Mouse (Mus musculus): ENCODE results near the gene Ubald2. TPM values are rescaled to one million over a fixed set of nuclear protein-coding genes. Genes with fewer than 3 reads are reported as not detected.

The Ubald2 gene
- polyA plus RNA-seq, 1 experiment from 2014 or later: 63.6 TPM

- WGBS: 71% methylated on average over 6 of the region's 6 CpGs
- H3K27me3 ChIP-seq (ENCODE audit: control insufficient read depth, insufficient read depth, low read length): no peaks in the 10 kb centered on the region
- no peaks in the 10 kb centered on the region for H3K4me1 ChIP-seq (ENCODE audit: control insufficient read depth, insufficient read depth, low read length)
- H3K4me2 ChIP-seq (ENCODE audit: low read depth, low read length): no peak overlapping the region
- H3K9ac ChIP-seq (replicated peaks; ENCODE audit: low read length): no peak overlapping the region
- H3K4me3 ChIP-seq (ENCODE audit: low read depth, low read length): no peak overlapping the region
- no peak overlapping the region for H3K27ac ChIP-seq (replicated peaks; ENCODE audit: low read depth, low read length)
- ATAC-seq (replicated peaks; ENCODE audit: insufficient number of reproducible peaks, low FRiP score, low TSS enrichment, low read depth) (no peak), DNase-seq (ENCODE audit: low spot score) (no peak)
- no peaks in the 10 kb centered on the region for H3K36me3 ChIP-seq (replicated peaks; ENCODE audit: control insufficient read depth, insufficient read depth, low read depth, low read length)
- H3K9me3 ChIP-seq (replicated peaks; ENCODE audit: control insufficient read depth, low read length): no peaks in the 10 kb centered on the region
Observed at GRCm38 (mm10) chr11:116426852-116427575, 6.9 kb upstream of the Ubald2 start.

GRCm38 (mm10) chr11:116428872-116429859 is 4.7 kb upstream of the Ubald2 start:
- Histone ChIP-seq H3K9me3 (replicated peaks; ENCODE audit: control insufficient read depth, low read length) (no peaks in the 10 kb centered on the region), H3K4me2 (ENCODE audit: low read depth, low read length) (no peak overlapping the region), H3K27ac (replicated peaks; ENCODE audit: low read depth, low read length) (no peak overlapping the region), H3K4me3 (ENCODE audit: low read depth, low read length) (no peak overlapping the region), H3K27me3 (ENCODE audit: control insufficient read depth, insufficient read depth, low read length) (no peaks in the 10 kb centered on the region), H3K36me3 (replicated peaks; ENCODE audit: control insufficient read depth, insufficient read depth, low read depth, low read length) (no peaks in the 10 kb centered on the region), H3K4me1 (ENCODE audit: control insufficient read depth, insufficient read depth, low read length) (no peaks in the 10 kb centered on the region), H3K9ac (replicated peaks; ENCODE audit: low read length) (no peak overlapping the region)
- no peak for ATAC-seq (replicated peaks; ENCODE audit: insufficient number of reproducible peaks, low FRiP score, low TSS enrichment, low read depth)
- 45% methylated on average over 13 of the region's 13 CpGs for WGBS
- no peak for DNase-seq (ENCODE audit: low spot score)

GRCm38 (mm10) chr11:116429862-116430613 is 3.9 kb upstream of the Ubald2 start:
- H3K9me3 ChIP-seq (replicated peaks; ENCODE audit: control insufficient read depth, low read length): no peaks in the 10 kb centered on the region
- no peaks in the 10 kb centered on the region for H3K4me1 ChIP-seq (ENCODE audit: control insufficient read depth, insufficient read depth, low read length)
- WGBS: 78% methylated on average over 9 of the region's 9 CpGs
- H3K4me2 ChIP-seq (ENCODE audit: low read depth, low read length): no peak overlapping the region
- H3K4me3 ChIP-seq (ENCODE audit: low read depth, low read length): no peak overlapping the region
- H3K36me3 ChIP-seq (replicated peaks; ENCODE audit: control insufficient read depth, insufficient read depth, low read depth, low read length): no peaks in the 10 kb centered on the region
- H3K27me3 ChIP-seq (ENCODE audit: control insufficient read depth, insufficient read depth, low read length): no peaks in the 10 kb centered on the region
- no peak for DNase-seq (ENCODE audit: low spot score)
- no peak for ATAC-seq (replicated peaks; ENCODE audit: insufficient number of reproducible peaks, low FRiP score, low TSS enrichment, low read depth)
- no peak overlapping the region for H3K27ac ChIP-seq (replicated peaks; ENCODE audit: low read depth, low read length)
- no peak overlapping the region for H3K9ac ChIP-seq (replicated peaks; ENCODE audit: low read length)

GRCm38 (mm10) chr11:116430723-116431427 is 3.0 kb upstream of the Ubald2 start:
- Histone ChIP-seq H3K4me3 (ENCODE audit: low read depth, low read length) (no peak overlapping the region), H3K27me3 (ENCODE audit: control insufficient read depth, insufficient read depth, low read length) (no peaks in the 10 kb centered on the region), H3K9me3 (replicated peaks; ENCODE audit: control insufficient read depth, low read length) (no peaks in the 10 kb centered on the region), H3K4me1 (ENCODE audit: control insufficient read depth, insufficient read depth, low read length) (no peaks in the 10 kb centered on the region), H3K36me3 (replicated peaks; ENCODE audit: control insufficient read depth, insufficient read depth, low read depth, low read length) (no peaks in the 10 kb centered on the region), H3K4me2 (ENCODE audit: low read depth, low read length) (no peak overlapping the region), H3K9ac (replicated peaks; ENCODE audit: low read length) (no peak overlapping the region), H3K27ac (replicated peaks; ENCODE audit: low read depth, low read length) (no peak overlapping the region)
- WGBS: 41% methylated on average over 22 of the region's 22 CpGs
- no peak for ATAC-seq (replicated peaks; ENCODE audit: insufficient number of reproducible peaks, low FRiP score, low TSS enrichment, low read depth)
- no peak for DNase-seq (ENCODE audit: low spot score)

DNA sequence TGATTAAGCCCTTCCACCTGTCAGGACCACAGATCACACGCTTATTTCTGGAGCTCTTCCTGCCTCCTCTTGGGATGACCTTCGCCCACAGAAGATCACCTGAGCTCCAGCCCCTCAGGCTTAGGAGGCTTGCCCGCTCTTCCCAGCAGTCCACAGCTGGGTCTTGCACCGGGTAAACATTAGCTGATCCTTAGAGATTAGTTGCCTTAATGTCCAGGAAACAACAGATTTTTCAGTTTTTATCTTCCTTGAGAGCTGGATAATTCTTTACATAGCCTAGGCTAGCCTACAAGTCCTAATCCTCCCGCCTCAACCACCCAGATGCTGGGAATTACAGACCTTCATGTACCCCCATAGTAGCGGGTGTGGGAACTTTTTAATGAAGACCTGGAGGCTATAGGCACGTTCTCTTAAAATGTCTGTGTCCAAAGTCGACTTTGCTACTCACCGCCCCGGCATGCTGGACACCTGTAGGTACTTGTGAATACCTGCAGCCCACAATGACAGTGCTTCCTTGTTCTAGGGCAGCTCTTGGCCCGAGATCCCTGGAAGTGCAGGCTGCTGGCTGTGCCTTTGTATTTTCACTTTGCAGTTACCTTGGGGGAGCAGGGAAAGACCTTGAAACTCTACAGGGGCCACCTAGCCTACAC is 2.3 kb upstream of the Ubald2 start:
- Histone ChIP-seq H3K4me1 (ENCODE audit: control insufficient read depth, insufficient read depth, low read length) (no peaks in the 10 kb centered on the region; the same call in 1 of the 2 replicates), H3K9me3 (replicated peaks; ENCODE audit: control insufficient read depth, low read length) (no peaks in the 10 kb centered on the region), H3K4me3 (ENCODE audit: low read depth, low read length) (no peak overlapping the region), H3K4me2 (ENCODE audit: low read depth, low read length) (no peak overlapping the region), H3K27ac (replicated peaks; ENCODE audit: low read depth, low read length) (no peak overlapping the region), H3K27me3 (ENCODE audit: control insufficient read depth, insufficient read depth, low read length) (no peaks in the 10 kb centered on the region), H3K36me3 (replicated peaks; ENCODE audit: control insufficient read depth, insufficient read depth, low read depth, low read length) (no peaks in the 10 kb centered on the region), H3K9ac (replicated peaks; ENCODE audit: low read length) (no peak overlapping the region)
- ATAC-seq (replicated peaks; ENCODE audit: insufficient number of reproducible peaks, low FRiP score, low TSS enrichment, low read depth) (no peak), DNase-seq (ENCODE audit: low spot score) (no peak)
- 40% methylated on average over 11 of the region's 11 CpGs for WGBS

DNA sequence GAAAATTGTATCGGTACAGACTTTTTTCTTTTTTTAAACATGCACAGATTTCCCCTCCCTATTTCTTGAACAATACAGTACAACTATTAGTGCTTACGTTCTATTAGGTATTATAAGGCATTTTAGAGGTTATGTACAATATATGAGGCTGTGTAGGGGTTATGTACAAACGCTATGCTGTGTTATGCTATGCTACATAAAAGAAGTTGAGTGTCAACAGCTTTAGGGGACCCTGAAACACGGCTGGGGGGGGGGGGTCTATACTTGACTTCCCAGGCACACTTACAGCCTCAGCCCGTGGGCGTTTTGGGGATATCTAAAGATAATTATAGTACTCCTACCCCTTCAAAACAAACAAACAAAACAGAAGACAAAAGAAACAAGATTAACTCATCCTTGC is 1.8 kb upstream of the Ubald2 start:
- WGBS: 51% methylated on average over 6 of the region's 6 CpGs
- Histone ChIP-seq H3K4me2 (ENCODE audit: low read depth, low read length) (no peak overlapping the region), H3K36me3 (replicated peaks; ENCODE audit: control insufficient read depth, insufficient read depth, low read depth, low read length) (peaks cover 4% of the 10 kb centered on the region), H3K4me3 (ENCODE audit: low read depth, low read length) (no peak overlapping the region), H3K27me3 (ENCODE audit: control insufficient read depth, insufficient read depth, low read length) (no peaks in the 10 kb centered on the region), H3K9ac (replicated peaks; ENCODE audit: low read length) (no peak overlapping the region), H3K4me1 (ENCODE audit: control insufficient read depth, insufficient read depth, low read length) (no peaks in the 10 kb centered on the region; the same call in 1 of the 2 replicates), H3K27ac (replicated peaks; ENCODE audit: low read depth, low read length) (no peak overlapping the region), H3K9me3 (replicated peaks; ENCODE audit: control insufficient read depth, low read length) (no peaks in the 10 kb centered on the region)
- DNase-seq (ENCODE audit: low spot score) (no peak), ATAC-seq (replicated peaks; ENCODE audit: insufficient number of reproducible peaks, low FRiP score, low TSS enrichment, low read depth) (no peak)
